Mouse (Mus musculus) urinary bladder, postnatal 4 days (tissue): ENCODE measurements around the gene Zfp946.

Experiments
- DNase-seq, 2 experiments: peaks; one replicate each; pipeline ENCODE4 v3.0.0; 2021 to 2022; ENCODE audit warnings: low spot score in 2 of 2

The Zfp946 gene

GRCm38 (mm10) chr17:22423952-22424617 lies at the start of gene Zfp946:
Gene Zfp946, plus strand, starts transcription at chr17:22424222.
- DNase-seq: peak; percentile 67 to 81

GRCm38 (mm10) chr17:22410756-22411155 lies 13.3 kb upstream of the Zfp946 start:
- no peak for DNase-seq

- DNase-seq: no peak
These were observed 6.5 kb upstream of the Zfp946 start for GRCm38 (mm10) chr17:22417510-22417909.

- no peak for DNase-seq
These were observed 773 bp downstream of the Zfp946 start for GRCm38 (mm10) chr17:22424636-22425354.

- no peak for DNase-seq
These were observed 23.7 kb downstream of the Zfp946 start for GRCm38 (mm10) chr17:22447684-22448083.

- no peak for DNase-seq
These were observed 73.1 kb downstream of the Zfp946 start for GRCm38 (mm10) chr17:22497120-22497519.
